Comparison of ENCODE assay signal across 9 mouse cellular contexts in genomic region chr4:155490456-155490855, GRCm38 (mm10). TPM values are rescaled to one million over a fixed set of nuclear protein-coding genes. Genes with fewer than 3 reads are reported as not detected.
A peak's percentile ranks its signal among the peaks of the same experiment; 100 is the strongest.
DNase-seq lines count a peak whose midpoint lies in the region; ATAC-seq and TF ChIP-seq lines count a peak whose summit lies in the region.
"Had no signal": no experiment of that assay in that cellular context is flagged by ENCODE, and none has a peak within 500 bp of the region (broad histone marks: within the 10 kb centered on the region; RNA-seq: fewer than 3 reads in every experiment).

No protein-coding gene starts in this region.

- no peak for TF ChIP-seq CTCF in G1E (IDR thresholded peaks at IDR 0.05; ENCODE audit: low read depth, low read length)
- TF ChIP-seq CTCF in lung, postnatal 0 days (IDR thresholded peaks at IDR 0.05) = no peak

- H3K9me3 ChIP-seq in G1E (replicated peaks) = no peaks in the 10 kb centered on the region
- no peaks in the 10 kb centered on the region for H3K9me3 ChIP-seq in hindbrain, embryonic 10.5 days
- H3K9me3 ChIP-seq in lung, postnatal 0 days (ENCODE audit: low read length) = no peaks in the 10 kb centered on the region

- ATAC-seq in G1E (ENCODE audit: extremely low read depth, insufficient number of reproducible peaks, low FRiP score, poor library complexity, severe bottlenecking) = no peak
- ATAC-seq in lung, postnatal 0 days = no peak

- H3K4me2 ChIP-seq in lung, postnatal 0 days (replicated peaks; ENCODE audit: low read depth, low read length) = peak overlapping the region; percentile 80

- peak overlapping the region; percentile 100 for H3K27ac ChIP-seq in hindbrain, embryonic 10.5 days
- peak overlapping the region; percentile 94 for H3K27ac ChIP-seq in lung, postnatal 0 days (ENCODE audit: low read length)

- H3K9ac ChIP-seq in lung, postnatal 0 days (replicated peaks; ENCODE audit: low read depth) = peak overlapping the region; percentile 99

- H3K4me3 ChIP-seq in G1E (ENCODE audit: low read depth, low read length) = peak overlapping the region; percentile 93; the same call in 1 of the 2 replicates
- H3K4me3 ChIP-seq in hindbrain, embryonic 10.5 days = peak overlapping the region; percentile 99
- peak overlapping the region; percentile 99 for H3K4me3 ChIP-seq in lung, postnatal 0 days (ENCODE audit: low read depth, low read length)

- WGBS in hindbrain, embryonic 10.5 days = 35% methylated on average over 5 of the region's 5 CpGs
- WGBS in lung, postnatal 0 days = 11% methylated on average over 5 of the region's 5 CpGs

- H3K27me3 ChIP-seq in G1E (ENCODE audit: insufficient read depth, low read length) = no peaks in the 10 kb centered on the region
- no peaks in the 10 kb centered on the region for H3K27me3 ChIP-seq in hindbrain, embryonic 10.5 days (ENCODE audit: insufficient read depth, poor library complexity, severe bottlenecking)
- H3K27me3 ChIP-seq in lung, postnatal 0 days (replicated peaks; ENCODE audit: insufficient read depth, low read length) = no peaks in the 10 kb centered on the region

- H3K36me3 ChIP-seq in G1E (replicated peaks) = peaks cover 12% of the 10 kb centered on the region
- H3K36me3 ChIP-seq in hindbrain, embryonic 10.5 days = no peaks in the 10 kb centered on the region; the same call in 1 of the 2 replicates
- no peaks in the 10 kb centered on the region for H3K36me3 ChIP-seq in lung, postnatal 0 days (ENCODE audit: insufficient read depth, low read length)

- peaks cover 57% of the 10 kb centered on the region for H3K4me1 ChIP-seq in G1E (ENCODE audit: insufficient read depth, low read depth, low read length)
- peaks cover 59% of the 10 kb centered on the region for H3K4me1 ChIP-seq in hindbrain, embryonic 10.5 days (replicated peaks)
- H3K4me1 ChIP-seq in lung, postnatal 0 days (ENCODE audit: insufficient read depth, low read depth, low read length) = peaks cover 40% of the 10 kb centered on the region

- no peak for TF ChIP-seq EP300 in lung, postnatal 0 days (IDR thresholded peaks at IDR 0.05)

- peak; percentile 37 to 48 for DNase-seq in cerebellum, postnatal 25 days
- DNase-seq in cerebellum, adult 11-12 months = no peak
- no peak for DNase-seq in G1E (ENCODE audit: low spot score)
- DNase-seq in hindbrain, embryonic 10.5 days (ENCODE audit: low spot score) = no peak
- DNase-seq in lung, postnatal 0 days (ENCODE audit: low spot score) = peak; percentile 54
- DNase-seq in thymus, postnatal 4 days = no peak
- DNase-seq in frontal cortex, postnatal 36 days (ENCODE audit: low spot score in 2 of 2) = no peak
- DNase-seq in urinary bladder, postnatal 14 days (ENCODE audit: low spot score) = no peak

RNA-seq across cellular contexts. Expression of gene Gnb1, which starts 0.7 kb away (rescaled TPM):
- total RNA-seq in G1E (2014; fragmentation: Nextera tagmentation) = 604 and 614 TPM in 2 replicates
- 94.3 and 136 TPM in 2 replicates for total RNA-seq in G1E (2017)
- polyA plus RNA-seq in G1E (2012) = 43.2 and 50.9 TPM in 2 replicates
- polyA plus RNA-seq in hindbrain, embryonic 10.5 days (2016; fragmentation: Nextera tagmentation; extraction: Ambion mirVana) = 633 and 670 TPM in 2 replicates
- polyA plus RNA-seq in lung, postnatal 0 days (2015; fragmentation: Nextera tagmentation; extraction: Ambion mirVana) = 445 and 452 TPM in 2 replicates

RNA-seq across cellular contexts. Expression of gene Tmem52, which starts 21.5 kb away (rescaled TPM):
- not detected in 2 replicates for total RNA-seq in G1E (2014; fragmentation: Nextera tagmentation)
- 0.16 TPM in 1 of 2 replicates, not detected in the other for total RNA-seq in G1E (2017)
- polyA plus RNA-seq in G1E (2012) = not detected in 2 replicates
- polyA plus RNA-seq in hindbrain, embryonic 10.5 days (2016; fragmentation: Nextera tagmentation; extraction: Ambion mirVana) = 0.22 TPM in 1 of 2 replicates, not detected in the other
- 1.6 and 2.1 TPM in 2 replicates for polyA plus RNA-seq in lung, postnatal 0 days (2015; fragmentation: Nextera tagmentation; extraction: Ambion mirVana)
- total RNA-seq: hematopoietic stem cell, adult 5-6 weeks had no signal

Comparison
In these comparisons a context has a peak if more than half of its experiments do, and no peak if none do; other contexts are left out.
1. DNase-seq: peak in cerebellum, postnatal 25 days (2 of 2) and lung, postnatal 0 days (single experiment); none in cerebellum, adult 11-12 months (single experiment), G1E (single experiment), hindbrain, embryonic 10.5 days (single experiment), thymus, postnatal 4 days (single experiment), frontal cortex, postnatal 36 days (0 of 2) and urinary bladder, postnatal 14 days (single experiment).
2. Peak in every context shown above with its lines, with median percentiles within 50 percentile points of each other: H3K4me3 ChIP-seq.